Mouse (Mus musculus) CD4-positive helper T cell, adult 2 months (primary cell): Measurements from ENCODE around the gene Lyg2.

Experiments used
- DNase-seq: peaks from one replicate; pipeline ENCODE4 v3.0.0-alpha.2; 2012; ENCODE audit warnings: low read depth, missing footprints, low spot score

Gene Lyg2

GRCm38 (mm10) chr1:37916393-37916792 is at the start of gene Lyg2:
Lyg2 (minus strand) TSS chr1:37916493.
- no peak for DNase-seq

DNA sequence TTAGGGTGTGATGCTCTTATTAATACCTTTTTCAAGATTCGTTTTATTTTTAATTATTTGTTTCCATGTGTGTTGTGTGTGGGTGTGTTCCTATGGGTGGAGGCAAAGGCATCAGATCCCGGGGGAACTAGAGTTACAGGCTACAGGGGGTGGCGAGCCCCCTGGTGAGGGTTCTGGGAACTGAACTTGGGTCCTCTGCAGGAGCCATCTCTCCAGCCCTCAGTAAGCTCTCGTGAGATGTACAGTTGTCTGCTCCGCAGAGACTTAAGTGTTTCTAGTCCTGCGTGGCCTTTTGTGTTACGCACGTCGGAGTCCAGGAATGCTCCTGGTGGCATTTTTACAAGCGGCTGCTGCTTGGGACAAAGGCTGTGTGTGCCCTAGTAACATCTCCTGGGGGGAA is 49.3 kb upstream of the Lyg2 start:
- no peak for DNase-seq

DNA sequence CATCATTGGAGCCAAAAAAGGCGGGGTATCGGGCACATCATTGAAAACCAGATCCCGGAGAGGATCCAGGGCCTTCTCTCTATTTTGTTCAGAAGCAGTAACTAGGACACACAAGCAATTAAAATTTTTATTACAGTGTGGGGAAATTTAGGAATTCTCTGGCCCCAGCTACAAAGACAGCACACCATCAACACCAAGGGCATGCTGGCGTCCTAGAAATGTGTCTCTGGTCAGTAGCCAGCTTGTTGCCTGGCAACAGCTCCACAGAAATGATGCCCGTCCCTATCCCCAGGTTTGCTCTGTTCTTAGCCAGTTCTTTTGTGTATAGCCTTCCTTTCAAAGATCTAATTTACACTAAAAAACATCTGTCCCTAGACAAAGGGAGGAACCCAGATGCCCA is 43.2 kb upstream of the Lyg2 start:
- DNase-seq = no peak

GRCm38 (mm10) chr1:37958516-37958915 is 42.2 kb upstream of the Lyg2 start:
- DNase-seq = no peak

- DNase-seq = no peak
Measured at GRCm38 (mm10) chr1:37957659-37958058, 41.4 kb upstream of the Lyg2 start, which contains the start of gene Lyg1. Lyg1 (minus strand) TSS chr1:37957759.

DNA sequence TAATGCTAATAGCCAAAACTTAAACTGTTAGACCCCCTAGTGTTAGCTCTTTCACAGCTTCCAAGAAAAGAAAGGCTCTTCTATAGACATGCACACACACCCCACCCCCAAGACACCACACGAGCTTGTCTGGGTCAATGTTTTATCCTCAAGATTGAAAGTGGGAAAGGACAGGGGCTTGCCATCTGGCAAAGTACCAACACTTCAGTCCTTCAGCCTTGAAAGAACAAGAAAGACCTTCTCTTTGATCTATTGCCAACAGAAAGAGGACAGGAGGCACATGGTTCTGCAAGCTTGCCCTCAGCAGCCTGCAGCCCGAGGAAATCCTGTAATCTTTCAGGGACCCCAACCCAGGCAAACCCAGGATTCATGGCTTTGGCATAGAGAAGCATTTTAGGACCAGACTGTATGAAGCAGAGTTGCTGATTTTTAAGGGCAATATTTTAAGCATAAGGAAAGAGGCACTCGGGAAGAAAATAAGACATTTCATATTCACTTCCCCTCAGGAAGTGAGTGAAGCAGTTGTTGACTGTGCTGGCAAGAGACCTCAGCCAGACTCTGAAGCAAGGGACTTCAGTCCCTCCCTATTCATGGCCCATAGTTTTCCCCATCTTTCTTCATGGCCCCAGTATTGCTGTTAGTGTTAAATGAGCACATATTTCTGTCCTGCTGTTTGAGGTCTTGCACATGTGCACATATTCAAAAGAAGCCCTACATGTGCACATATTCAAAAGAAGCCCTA is 40.6 kb upstream of the Lyg2 start:
- no peak for DNase-seq

DNA sequence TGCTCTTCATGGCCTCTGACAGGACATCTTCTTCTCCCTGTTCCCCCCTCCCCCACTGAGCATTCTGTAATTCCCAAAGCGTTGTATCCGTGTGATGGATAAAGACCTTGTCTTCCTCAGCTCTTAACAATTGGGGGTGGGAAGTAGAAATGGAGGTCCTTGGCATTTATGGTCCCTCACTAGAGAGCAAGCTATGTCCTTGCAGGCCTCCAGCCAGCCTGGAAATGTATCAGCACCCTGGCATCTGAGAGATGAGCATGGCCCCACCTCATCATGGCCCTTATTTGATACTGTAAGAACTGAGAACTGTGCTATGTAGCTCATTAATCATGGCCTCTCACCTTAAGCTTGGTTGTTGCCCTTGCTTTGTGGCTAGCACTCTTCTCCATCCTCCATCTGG is 39.0 kb upstream of the Lyg2 start:
- no peak for DNase-seq

DNA sequence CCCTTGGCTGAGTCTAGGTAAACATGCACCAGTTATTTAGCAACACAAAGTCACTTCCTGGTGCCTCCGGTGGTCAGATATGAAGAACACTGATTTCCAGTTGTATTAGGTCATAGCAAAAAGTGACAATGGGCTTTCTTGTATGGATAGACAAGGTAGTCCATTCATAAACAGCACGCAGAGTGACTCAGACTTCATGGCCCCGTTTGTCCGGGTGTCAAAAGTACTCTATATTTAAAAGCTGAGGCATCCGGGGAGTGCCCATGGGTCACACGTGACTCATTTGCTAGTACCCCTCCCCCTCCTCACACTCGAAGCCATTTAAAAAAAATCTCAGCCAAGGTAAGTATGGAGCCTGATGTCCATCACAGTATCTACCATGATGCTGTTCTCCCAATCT is 38.5 kb upstream of the Lyg2 start:
- DNase-seq = no peak

GRCm38 (mm10) chr1:37948906-37949305 is 32.6 kb upstream of the Lyg2 start:
- no peak for DNase-seq

DNA sequence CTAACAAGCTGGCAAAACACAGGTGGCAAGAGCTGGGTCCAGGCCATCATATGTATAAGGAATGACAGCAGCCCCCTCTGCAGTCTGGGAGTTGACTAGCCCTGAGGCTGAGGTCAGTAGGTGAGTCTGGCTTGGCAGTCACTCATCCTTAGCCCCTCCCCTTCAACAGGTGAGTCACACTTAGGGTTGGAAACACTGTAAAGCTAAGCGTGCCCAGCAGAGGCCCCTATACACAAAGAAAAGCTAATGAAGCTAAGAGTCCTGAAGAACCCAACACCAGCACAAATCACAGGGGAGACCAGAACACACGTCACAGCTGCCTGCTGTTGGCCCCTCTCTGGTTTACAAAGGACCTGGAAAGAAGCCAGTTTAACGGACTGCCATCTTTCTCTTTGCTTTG is 15.5 kb upstream of the Lyg2 start:
- peak; percentile 24 for DNase-seq

DNA sequence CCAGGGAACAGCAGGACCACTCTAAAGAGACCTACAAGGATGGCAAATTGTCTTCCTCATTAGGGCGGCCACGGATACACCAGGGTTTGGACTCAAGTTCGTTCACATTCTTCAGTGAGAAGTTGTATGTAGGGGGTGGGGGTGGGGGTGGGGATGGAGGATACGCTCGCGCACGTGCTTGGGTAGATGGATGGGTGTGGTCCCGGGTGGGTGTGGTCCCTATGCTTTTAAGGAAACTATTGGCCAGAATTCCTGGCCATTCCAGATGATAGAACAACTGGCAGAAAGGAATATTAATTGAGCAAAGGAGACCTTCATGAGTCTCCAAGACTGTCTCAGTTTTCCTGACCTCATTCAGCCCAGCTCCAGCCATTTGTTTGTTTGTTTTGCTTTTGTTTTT is 9.7 kb upstream of the Lyg2 start:
- no peak for DNase-seq

- no peak for DNase-seq
Measured at GRCm38 (mm10) chr1:37922536-37922935, 6.2 kb upstream of the Lyg2 start.

DNA sequence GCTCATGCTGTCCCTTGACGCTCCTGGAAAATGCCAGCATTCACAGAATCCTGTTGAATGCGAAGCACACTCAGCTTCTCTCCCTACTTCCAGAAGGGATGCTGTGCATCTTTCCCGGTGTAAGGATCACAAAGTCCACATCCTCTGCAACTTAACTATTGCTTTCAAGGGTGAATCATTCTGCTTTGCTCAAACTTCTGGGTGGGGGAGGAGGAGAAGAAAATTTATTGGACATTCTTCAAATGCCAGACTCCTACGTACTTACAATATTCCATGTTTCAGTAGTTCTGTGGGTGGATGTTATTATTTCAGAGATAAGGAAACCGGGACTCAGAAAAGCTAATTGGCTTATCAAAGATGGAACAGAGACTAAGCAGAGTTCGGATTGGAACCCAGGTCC is 1.8 kb upstream of the Lyg2 start:
- DNase-seq = no peak

DNA sequence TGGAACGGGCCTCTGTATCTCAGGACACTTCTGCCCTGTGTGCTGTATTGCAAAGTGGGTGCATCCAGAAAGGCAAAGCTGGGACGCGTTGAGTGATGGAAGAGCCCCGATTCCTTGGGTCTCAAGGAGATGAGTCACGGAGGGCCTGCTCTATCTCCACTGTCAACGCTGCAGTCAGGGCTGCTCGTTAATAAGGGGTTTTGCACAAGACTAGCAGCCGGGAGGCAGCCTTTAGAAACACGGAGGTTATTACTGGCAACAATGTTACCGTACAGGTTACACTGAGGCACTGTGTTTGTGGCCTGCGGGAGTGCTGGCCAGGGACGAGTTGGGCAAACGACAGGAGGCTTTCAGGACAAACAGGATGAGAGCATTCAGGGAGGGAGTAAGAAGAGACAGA is 1.4 kb upstream of the Lyg2 start:
- no peak for DNase-seq

DNA sequence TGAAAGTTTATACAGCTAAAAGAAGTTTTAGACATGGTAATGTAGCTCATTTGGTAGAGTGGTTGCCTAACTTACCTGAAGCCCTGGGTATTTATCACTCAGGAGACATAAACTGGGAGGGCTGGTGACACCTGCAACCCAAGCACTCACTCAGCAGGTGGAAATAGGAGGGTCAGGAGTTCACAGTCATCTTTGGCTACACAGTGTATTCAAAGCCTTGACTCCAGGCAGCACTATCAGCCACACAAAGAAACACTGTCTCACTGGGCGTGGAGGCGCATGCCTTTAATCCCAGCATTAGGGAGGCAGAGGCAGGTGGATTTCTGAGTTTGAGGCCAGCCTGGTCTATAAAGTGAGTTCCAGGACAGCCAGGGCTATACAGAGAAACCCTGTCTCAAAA is 3.5 kb downstream of the Lyg2 start:
- DNase-seq = no peak

- peak; percentile 37 for DNase-seq
Measured at GRCm38 (mm10) chr1:37903178-37903577, 13.1 kb downstream of the Lyg2 start.

- DNase-seq = no peak
Measured at GRCm38 (mm10) chr1:37900288-37900687, 16.0 kb downstream of the Lyg2 start.

DNA sequence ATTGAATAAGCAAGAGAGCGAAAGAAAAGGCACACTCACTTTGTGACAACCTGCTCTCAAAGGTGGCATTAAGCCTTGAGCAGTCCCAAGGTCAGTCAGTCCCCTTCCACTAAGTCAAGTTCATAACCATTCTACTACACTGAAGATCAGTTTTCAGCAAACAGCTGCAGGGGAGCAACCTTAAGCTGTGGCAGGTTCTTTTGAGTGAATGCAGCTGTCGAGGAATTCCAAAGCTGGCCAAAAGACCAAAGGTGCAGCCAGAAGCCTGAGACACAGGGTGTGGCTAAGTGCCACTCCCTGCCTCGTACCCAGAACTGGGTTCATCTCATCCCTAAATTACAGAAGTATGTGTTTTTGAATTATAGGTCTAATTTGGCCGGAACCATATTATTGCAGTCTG is 16.5 kb downstream of the Lyg2 start:
- DNase-seq = no peak

GRCm38 (mm10) chr1:37894606-37895005 is 21.7 kb downstream of the Lyg2 start:
- no peak for DNase-seq

DNA sequence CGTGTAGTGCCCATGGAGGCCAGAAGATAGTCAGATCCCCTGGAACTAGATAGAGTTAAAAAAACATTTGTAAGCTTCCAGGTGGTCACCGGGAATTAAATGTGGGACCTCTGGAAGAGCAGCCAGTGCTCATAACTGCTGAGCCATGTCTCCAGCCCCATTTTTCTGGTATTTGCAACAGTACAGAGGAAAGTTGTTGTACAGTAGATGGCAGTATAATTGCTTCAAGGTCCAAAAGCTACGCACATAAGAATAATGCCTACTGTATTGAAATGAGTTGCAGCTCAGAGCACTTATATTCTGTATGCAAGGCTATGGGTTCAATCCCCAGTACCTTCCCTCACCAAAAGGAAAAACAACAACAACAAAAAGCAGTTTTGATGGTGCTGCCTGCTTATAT is 24.9 kb downstream of the Lyg2 start:
- peak; percentile 35 for DNase-seq

- DNase-seq = peak; percentile 95
Measured at GRCm38 (mm10) chr1:37890025-37890652, 26.2 kb downstream of the Lyg2 start, which contains the start of the genes Mitd1 and Mrpl30. Mitd1 (minus strand) TSS chr1:37890411. Mrpl30 (plus strand) TSS chr1:37890477.

- DNase-seq = peak; percentile 15
Measured at GRCm38 (mm10) chr1:37889206-37889605, 27.1 kb downstream of the Lyg2 start.

- peak; percentile 77 for DNase-seq
Measured at GRCm38 (mm10) chr1:37884451-37884850, 31.8 kb downstream of the Lyg2 start.
